Mouse (Mus musculus): ENCODE results near the gene Cmc4. TPM values are rescaled to one million over a fixed set of nuclear protein-coding genes. Genes with fewer than 3 reads are reported as not detected.

Gene Cmc4
- polyA plus RNA-seq, 1 experiment: 4.3 TPM

GRCm38 (mm10) chrX:75382195-75382771 lies 34.1 kb downstream of the Cmc4 start, which contains the start of the genes Fundc2 and F8:
TSS of gene Fundc2 (plus strand) at chrX:75382399.
TSS of gene F8 (minus strand) at chrX:75382615.
- Histone ChIP-seq H3K27me3 (ENCODE audit: control insufficient read depth, insufficient read depth, low read length) (no peaks in the 10 kb centered on the region), H3K4me3 (ENCODE audit: control insufficient read depth, insufficient read depth, low read length) (peak within 1 kb of the TSS; percentile 72), H3K4me1 (replicated peaks; ENCODE audit: control insufficient read depth, insufficient read depth, low read length) (no peaks in the 10 kb centered on the region; the same call in 1 of the 2 replicates), H3K27ac (ENCODE audit: control insufficient read depth, insufficient read depth, low read length) (peak within 1 kb of the TSS; percentile 63), H3K36me3 (ENCODE audit: control insufficient read depth, insufficient read depth, low read length) (no peaks in the 10 kb centered on the region)
- peak; percentile 74 for DNase-seq
- TF ChIP-seq POLR2A (IDR thresholded peaks at IDR 0.05; ENCODE audit: control insufficient read depth, extremely low read depth, insufficient read depth, low read length, poor library complexity) (peak; percentile 49; the same call in 1 of the 2 replicates), CTCF (IDR thresholded peaks at IDR 0.05; ENCODE audit: borderline replicate concordance, control insufficient read depth, extremely low read depth, insufficient read depth, low read length, poor library complexity) (no peak)
- under 1% methylated on average over 25 of the region's 25 CpGs for WGBS

GRCm38 (mm10) chrX:75381699-75382098 lies 34.7 kb downstream of the Cmc4 start:
- Histone ChIP-seq H3K27ac (ENCODE audit: control insufficient read depth, insufficient read depth, low read length) (peak overlapping the region; percentile 46; the same call in 1 of the 2 replicates), H3K27me3 (ENCODE audit: control insufficient read depth, insufficient read depth, low read length) (no peaks in the 10 kb centered on the region), H3K4me3 (ENCODE audit: control insufficient read depth, insufficient read depth, low read length) (no peak overlapping the region; the same call in 1 of the 2 replicates), H3K36me3 (ENCODE audit: control insufficient read depth, insufficient read depth, low read length) (no peaks in the 10 kb centered on the region), H3K4me1 (replicated peaks; ENCODE audit: control insufficient read depth, insufficient read depth, low read length) (no peaks in the 10 kb centered on the region; the same call in 1 of the 2 replicates)
- DNase-seq: no peak
- TF ChIP-seq CTCF (IDR thresholded peaks at IDR 0.05; ENCODE audit: borderline replicate concordance, control insufficient read depth, extremely low read depth, insufficient read depth, low read length, poor library complexity): no peak
- no peak for TF ChIP-seq POLR2A (IDR thresholded peaks at IDR 0.05; ENCODE audit: control insufficient read depth, extremely low read depth, insufficient read depth, low read length, poor library complexity)
- 78% methylated on average over 5 of the region's 5 CpGs for WGBS

DNA sequence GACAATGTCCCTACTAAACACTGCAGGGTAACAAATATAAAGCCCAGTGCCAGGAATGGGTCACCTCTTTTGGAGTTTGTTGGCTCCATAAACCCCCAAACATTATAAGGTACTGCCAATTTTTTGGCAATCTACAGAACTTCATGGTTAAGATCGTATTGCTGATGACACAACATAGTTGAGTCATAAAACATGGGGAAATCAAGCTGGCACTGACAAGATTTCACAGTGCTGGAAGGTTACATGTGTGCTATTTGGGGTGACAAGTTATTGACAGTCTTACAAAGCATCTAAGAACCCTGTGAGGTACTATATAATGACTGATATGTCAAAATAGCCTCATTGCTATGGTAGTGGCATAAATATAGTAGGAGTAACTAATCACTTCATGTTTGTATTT lies 35.2 kb downstream of the Cmc4 start:
- WGBS: 100% methylated on average over 1 of the region's 1 CpGs
- H3K36me3 ChIP-seq (ENCODE audit: control insufficient read depth, insufficient read depth, low read length): no peaks in the 10 kb centered on the region
- no peak for TF ChIP-seq POLR2A (IDR thresholded peaks at IDR 0.05; ENCODE audit: control insufficient read depth, extremely low read depth, insufficient read depth, low read length, poor library complexity)
- no peak for TF ChIP-seq CTCF (IDR thresholded peaks at IDR 0.05; ENCODE audit: borderline replicate concordance, control insufficient read depth, extremely low read depth, insufficient read depth, low read length, poor library complexity)
- no peak overlapping the region for H3K4me3 ChIP-seq (ENCODE audit: control insufficient read depth, insufficient read depth, low read length)
- DNase-seq: no peak
- H3K27ac ChIP-seq (ENCODE audit: control insufficient read depth, insufficient read depth, low read length): no peak overlapping the region
- no peaks in the 10 kb centered on the region for H3K27me3 ChIP-seq (ENCODE audit: control insufficient read depth, insufficient read depth, low read length)
- H3K4me1 ChIP-seq (replicated peaks; ENCODE audit: control insufficient read depth, insufficient read depth, low read length): no peaks in the 10 kb centered on the region; the same call in 1 of the 2 replicates

GRCm38 (mm10) chrX:75376815-75377214 lies 39.6 kb downstream of the Cmc4 start:
- H3K36me3 ChIP-seq (ENCODE audit: control insufficient read depth, insufficient read depth, low read length): no peaks in the 10 kb centered on the region
- DNase-seq: no peak
- no peak for TF ChIP-seq POLR2A (IDR thresholded peaks at IDR 0.05; ENCODE audit: control insufficient read depth, extremely low read depth, insufficient read depth, low read length, poor library complexity)
- no peak for TF ChIP-seq CTCF (IDR thresholded peaks at IDR 0.05; ENCODE audit: borderline replicate concordance, control insufficient read depth, extremely low read depth, insufficient read depth, low read length, poor library complexity)
- no peaks in the 10 kb centered on the region for H3K4me1 ChIP-seq (replicated peaks; ENCODE audit: control insufficient read depth, insufficient read depth, low read length)
- H3K27ac ChIP-seq (ENCODE audit: control insufficient read depth, insufficient read depth, low read length): no peak overlapping the region
- H3K4me3 ChIP-seq (ENCODE audit: control insufficient read depth, insufficient read depth, low read length): no peak overlapping the region
- no peaks in the 10 kb centered on the region for H3K27me3 ChIP-seq (ENCODE audit: control insufficient read depth, insufficient read depth, low read length)

DNA sequence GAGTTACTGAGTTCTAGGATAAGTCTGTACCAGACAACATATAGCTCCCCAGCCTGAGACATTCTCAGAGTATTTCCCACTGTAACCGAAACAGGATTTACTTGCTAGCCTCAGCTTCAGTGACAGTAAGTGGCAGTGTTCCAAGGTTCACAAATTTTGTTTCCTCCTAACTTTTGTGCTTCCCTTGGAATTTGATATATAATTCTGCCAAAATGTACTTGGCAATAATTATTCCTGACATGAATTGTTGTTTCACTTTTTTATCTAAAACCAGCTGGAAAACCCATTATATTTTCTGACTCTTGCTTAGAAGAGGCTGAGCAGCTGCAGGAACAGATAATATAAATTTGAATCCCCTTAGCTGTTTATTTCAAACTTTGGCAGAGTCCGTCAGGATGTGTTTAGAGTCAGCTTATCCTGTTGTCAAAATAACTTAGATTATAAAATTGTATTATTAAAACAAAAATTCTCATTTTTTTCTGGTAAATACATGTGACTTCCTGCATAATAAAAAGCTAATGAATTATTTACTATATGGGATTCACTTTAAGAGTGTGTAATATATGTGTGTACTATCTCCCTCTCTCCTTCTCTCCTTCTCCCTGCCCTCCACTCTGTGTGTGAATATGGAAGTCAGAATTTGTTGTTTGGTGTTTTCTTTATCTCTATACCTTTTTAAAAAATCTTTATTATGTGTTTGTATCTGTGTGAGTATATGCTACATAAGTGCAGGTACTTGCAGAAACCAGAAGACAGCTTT lies 43.5 kb downstream of the Cmc4 start:
- 89% methylated on average over 2 of the region's 2 CpGs for WGBS
- Histone ChIP-seq H3K27ac (ENCODE audit: control insufficient read depth, insufficient read depth, low read length) (no peak overlapping the region), H3K4me3 (ENCODE audit: control insufficient read depth, insufficient read depth, low read length) (no peak overlapping the region), H3K27me3 (ENCODE audit: control insufficient read depth, insufficient read depth, low read length) (no peaks in the 10 kb centered on the region), H3K4me1 (replicated peaks; ENCODE audit: control insufficient read depth, insufficient read depth, low read length) (no peaks in the 10 kb centered on the region), H3K36me3 (ENCODE audit: control insufficient read depth, insufficient read depth, low read length) (no peaks in the 10 kb centered on the region)
- TF ChIP-seq POLR2A (IDR thresholded peaks at IDR 0.05; ENCODE audit: control insufficient read depth, extremely low read depth, insufficient read depth, low read length, poor library complexity) (no peak), CTCF (IDR thresholded peaks at IDR 0.05; ENCODE audit: borderline replicate concordance, control insufficient read depth, extremely low read depth, insufficient read depth, low read length, poor library complexity) (no peak)
- no peak for DNase-seq

- Histone ChIP-seq H3K4me3 (ENCODE audit: control insufficient read depth, insufficient read depth, low read length) (no peak overlapping the region), H3K4me1 (replicated peaks; ENCODE audit: control insufficient read depth, insufficient read depth, low read length) (no peaks in the 10 kb centered on the region), H3K27ac (ENCODE audit: control insufficient read depth, insufficient read depth, low read length) (no peak overlapping the region), H3K36me3 (ENCODE audit: control insufficient read depth, insufficient read depth, low read length) (no peaks in the 10 kb centered on the region), H3K27me3 (ENCODE audit: control insufficient read depth, insufficient read depth, low read length) (no peaks in the 10 kb centered on the region)
- TF ChIP-seq POLR2A (IDR thresholded peaks at IDR 0.05; ENCODE audit: control insufficient read depth, extremely low read depth, insufficient read depth, low read length, poor library complexity) (no peak), CTCF (IDR thresholded peaks at IDR 0.05; ENCODE audit: borderline replicate concordance, control insufficient read depth, extremely low read depth, insufficient read depth, low read length, poor library complexity) (no peak)
- DNase-seq: no peak
Measured at GRCm38 (mm10) chrX:75370197-75370596, 46.2 kb downstream of the Cmc4 start.

Other genes starting within 250 kb of the Cmc4 start
- gene Fundc2, start 34.2 kb downstream of the Cmc4 start, polyA plus RNA-seq (2012; rRNA removed): 6.1 and 8.7 TPM in 2 replicates
- 0.17 and 0.31 TPM in 2 replicates for gene F8, start 34.0 kb downstream of the Cmc4 start, polyA plus RNA-seq (2012; rRNA removed)
- 9.1 and 10.7 TPM in 2 replicates for gene Mtcp1, start within 50 bp of the Cmc4 start, polyA plus RNA-seq (2012; rRNA removed)
- 10.7 and 15.0 TPM in 2 replicates for gene Brcc3, start within 50 bp of the Cmc4 start, polyA plus RNA-seq (2012; rRNA removed)
- 4.1 and 5.7 TPM in 2 replicates for gene Vbp1, start 97.7 kb upstream of the Cmc4 start, polyA plus RNA-seq (2012; rRNA removed)
- gene Rab39b, start 161.6 kb upstream of the Cmc4 start, polyA plus RNA-seq (2012; rRNA removed): 0.11 and 0.14 TPM in 2 replicates

Data from thymus, adult 2 months (tissue).